Mouse (Mus musculus): ENCODE data around the gene Capn2.

GRCm38 (mm10) chr1:182564408-182565120, 47.2 kb upstream of the Capn2 start, which contains the start of gene Capn8:
- TF ChIP-seq POLR2A (IDR thresholded peaks at IDR 0.05; ENCODE audit: extremely low read depth, insufficient read depth, low read length) = no peak
- 0 out of 2 replicates have a peak, but pooled peaks have one; percentile 1 for TF ChIP-seq CTCF (IDR thresholded peaks at IDR 0.05; ENCODE audit: extremely low read depth, insufficient read depth, low read length)

All from cortical plate, adult 2 months (tissue).